Mouse (Mus musculus) neural tube, embryonic 11.5 days (tissue): Measurements from ENCODE around the gene Obsl1. TPM values are rescaled to one million over a fixed set of nuclear protein-coding genes. Genes with fewer than 3 reads are reported as not detected.

Experiments used
- ATAC-seq: fragments of 200-750 bp; cut with Nextera tagmentation; 2 replicates; pipeline ENCODE4 v1.8.0; 2017; ENCODE audit warnings: moderate number of reproducible peaks, mild to moderate bottlenecking, moderate TSS enrichment, moderate library complexity; ENCODE audit not compliant: insufficient read depth, low FRiP score, low TSS enrichment
- DNase-seq: peaks from one replicate; pipeline ENCODE4 v3.0.0-alpha.2; 2015; ENCODE audit warnings: low spot score
- H3K27ac ChIP-seq: fragments of 300-500 bp; sonication (generic); 2 replicates; pipeline ENCODE4 v1.5.1; 2014; ENCODE audit warnings: low read depth, mild to moderate bottlenecking, low read length
- H3K27me3 ChIP-seq: fragments of 300-500 bp; sonication (generic); 2 replicates; pipeline ENCODE4 v1.6.1; 2014; ENCODE audit warnings: mild to moderate bottlenecking, low read length, mixed read lengths; ENCODE audit not compliant: control insufficient read depth, insufficient read depth
- H3K36me3 ChIP-seq: fragments of 300-500 bp; sonication (generic); 2 replicates; pipeline ENCODE4 v1.6.1; 2014; ENCODE audit warnings: mild to moderate bottlenecking, low read length, moderate library complexity, mixed read lengths; ENCODE audit not compliant: control insufficient read depth, insufficient read depth
- H3K4me1 ChIP-seq: fragments of 300-500 bp; sonication (generic); 2 replicates; pipeline ENCODE4 v1.6.1; 2014; ENCODE audit warnings: low read length, mixed read lengths; ENCODE audit not compliant: control insufficient read depth, insufficient read depth
- H3K4me2 ChIP-seq: fragments of 300-500 bp; sonication (generic); 2 replicates; pipeline ENCODE4 v1.6.1; 2014; ENCODE audit warnings: low read depth, mild to moderate bottlenecking, moderate library complexity
- H3K4me3 ChIP-seq: fragments of 300-500 bp; sonication (generic); 2 replicates; pipeline ENCODE4 v1.5.1; 2014; ENCODE audit warnings: low read depth, low read length
- H3K9ac ChIP-seq: fragments of 300-500 bp; sonication (generic); 2 replicates; pipeline ENCODE4 v1.6.1; 2014; ENCODE audit warnings: mild to moderate bottlenecking, low read length
- H3K9me3 ChIP-seq: fragments of 300-500 bp; sonication (generic); 2 replicates; pipeline ENCODE4 v1.6.1; 2016; ENCODE audit warnings: low read length; ENCODE audit not compliant: control insufficient read depth
- WGBS: fragments of 180-500 bp; shearing (Covaris S2); extraction: QIAGEN DNeasy Blood & Tissue Kit; methylation state at CpG from one replicate; pipeline ENCODE4 v1.1.7; 2014; 5-methylcytosine and 5-hydroxymethylcytosine counted together
- polyA plus RNA-seq: library from polyadenylated mRNA; unstranded; fragments of >200 nt; fragmentation: Nextera tagmentation; extraction: Ambion mirVana; gene quantifications from 2 replicates; pipeline ENCODE4 v1.2.1, GENCODE M21; 2014

Gene Obsl1
- polyA plus RNA-seq, 1 experiment from 2014 or later, result 44.8 TPM

- H3K9me3 ChIP-seq, result no peaks in the 10 kb centered on the region
- H3K27ac ChIP-seq, result no peak overlapping the region
- no peak overlapping the region for H3K4me3 ChIP-seq
- ATAC-seq (no peak), DNase-seq (no peak)
- H3K36me3 ChIP-seq, result no peaks in the 10 kb centered on the region
- H3K4me2 ChIP-seq, result no peak overlapping the region
- H3K27me3 ChIP-seq, result no peaks in the 10 kb centered on the region
- 0 out of 2 replicates have a peak, but pooled peaks cover 3% of the 10 kb centered on the region for H3K4me1 ChIP-seq
- WGBS, result 68% methylated on average over 4 of the region's 4 CpGs
- no peak overlapping the region for H3K9ac ChIP-seq
Measured at GRCm38 (mm10) chr1:75511437-75512210, 5.4 kb upstream of the Obsl1 start.

DNA sequence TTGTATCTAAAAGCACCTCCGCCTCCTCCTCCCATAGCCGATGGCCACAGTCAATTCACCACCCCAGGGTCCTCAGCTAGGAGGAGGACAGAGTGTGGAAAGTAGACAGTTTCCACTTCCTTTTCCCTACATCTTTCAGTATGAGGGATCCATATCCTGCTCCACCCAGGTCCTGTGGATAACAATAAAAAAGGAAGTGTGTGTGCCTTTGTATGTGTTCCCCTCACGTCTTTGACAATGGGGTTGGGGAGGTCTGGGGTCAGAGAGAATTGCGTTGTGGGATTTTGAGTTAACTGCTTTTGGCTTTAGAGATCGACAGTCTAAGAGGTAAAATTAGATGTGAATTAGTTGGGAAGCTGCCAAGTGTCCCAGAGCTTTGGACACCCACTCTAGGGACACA, 3.9 kb upstream of the Obsl1 start:
- H3K4me1 ChIP-seq, result 0 out of 2 replicates have a peak, but pooled peaks cover 3% of the 10 kb centered on the region
- DNase-seq, result no peak
- no peak overlapping the region for H3K4me2 ChIP-seq
- H3K9ac ChIP-seq, result no peak overlapping the region
- H3K36me3 ChIP-seq, result no peaks in the 10 kb centered on the region
- no peak overlapping the region for H3K4me3 ChIP-seq
- H3K9me3 ChIP-seq, result no peaks in the 10 kb centered on the region
- 0 out of 2 replicates have a peak, but pooled peaks cover 2% of the 10 kb centered on the region for H3K27me3 ChIP-seq
- H3K27ac ChIP-seq, result no peak overlapping the region
- no peak for ATAC-seq
- WGBS, result 81% methylated on average over 5 of the region's 5 CpGs

DNA sequence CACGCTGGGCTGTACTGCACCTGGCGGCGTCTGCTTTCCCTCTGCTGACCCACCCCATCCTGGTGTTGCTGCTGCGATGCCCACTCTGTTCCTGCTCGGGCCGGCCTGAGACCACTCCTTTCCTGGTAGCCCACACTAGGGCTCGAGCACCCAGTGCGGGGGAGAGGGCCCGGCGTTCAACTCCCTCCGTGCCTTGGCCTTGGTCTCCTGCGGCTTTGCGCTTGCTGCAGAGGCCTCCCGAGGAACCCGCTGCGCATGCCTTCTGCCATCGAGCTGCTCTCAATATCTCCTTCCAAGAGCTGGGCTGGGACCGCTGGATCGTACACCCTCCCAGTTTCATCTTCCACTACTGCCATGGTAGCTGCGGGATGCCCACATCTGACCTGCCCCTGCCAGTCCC, 3.3 kb upstream of the Obsl1 start:
- 0 out of 2 replicates have a peak, but pooled peaks cover 3% of the 10 kb centered on the region for H3K4me1 ChIP-seq
- H3K36me3 ChIP-seq, result no peaks in the 10 kb centered on the region
- ATAC-seq, result no peak
- H3K27ac ChIP-seq, result no peak overlapping the region
- 42% methylated on average over 20 of the region's 20 CpGs for WGBS
- H3K27me3 ChIP-seq, result 0 out of 2 replicates have a peak, but pooled peaks cover 2% of the 10 kb centered on the region
- no peaks in the 10 kb centered on the region for H3K9me3 ChIP-seq
- no peak overlapping the region for H3K4me3 ChIP-seq
- no peak overlapping the region for H3K4me2 ChIP-seq
- no peak for DNase-seq
- H3K9ac ChIP-seq, result no peak overlapping the region

GRCm38 (mm10) chr1:75507006-75507405, 754 bp upstream of the Obsl1 start, which contains the start of gene Inha:
Gene Inha (plus strand): TSS chr1:75507077.
- Histone ChIP-seq H3K27ac (peak within 1 kb of the TSS; percentile 83), H3K9ac (peak within 1 kb of the TSS; percentile 93), H3K4me1 (0 out of 2 replicates have a peak, but pooled peaks cover 3% of the 10 kb centered on the region), H3K4me3 (peak within 1 kb of the TSS; percentile 87), H3K36me3 (peaks cover 3% of the 10 kb centered on the region; the same call in 1 of the 2 replicates), H3K27me3 (peaks cover 2% of the 10 kb centered on the region; the same call in 1 of the 2 replicates), H3K4me2 (peak within 1 kb of the TSS; percentile 96), H3K9me3 (no peaks in the 10 kb centered on the region)
- DNase-seq (no peak), ATAC-seq (no peak)
- WGBS, result 80% methylated on average over 10 of the region's 10 CpGs

GRCm38 (mm10) chr1:75505159-75505955, 895 bp downstream of the Obsl1 start:
- Histone ChIP-seq H3K36me3 (peaks cover 3% of the 10 kb centered on the region; the same call in 1 of the 2 replicates), H3K9me3 (no peaks in the 10 kb centered on the region), H3K4me1 (0 out of 2 replicates have a peak, but pooled peaks cover 3% of the 10 kb centered on the region), H3K27me3 (peaks cover 2% of the 10 kb centered on the region; the same call in 1 of the 2 replicates), H3K4me3 (peak overlapping the region; percentile 87), H3K27ac (peak overlapping the region; percentile 83), H3K4me2 (peak overlapping the region; percentile 96), H3K9ac (peak overlapping the region; percentile 93)
- peak; percentile 51 for ATAC-seq
- DNase-seq, result peak; percentile 71
- WGBS, result under 1% methylated on average over 79 of the region's 84 CpGs

GRCm38 (mm10) chr1:75504256-75505045, 1.8 kb downstream of the Obsl1 start:
- H3K4me2 ChIP-seq, result peak overlapping the region; percentile 96
- 0 out of 2 replicates have a peak, but pooled peaks cover 3% of the 10 kb centered on the region for H3K4me1 ChIP-seq
- no peak overlapping the region for H3K27ac ChIP-seq
- ATAC-seq (no peak), DNase-seq (no peak)
- H3K9ac ChIP-seq, result peak overlapping the region; percentile 93
- no peaks in the 10 kb centered on the region for H3K9me3 ChIP-seq
- 64% methylated on average over 9 of the region's 9 CpGs for WGBS
- H3K27me3 ChIP-seq, result peaks cover 2% of the 10 kb centered on the region; the same call in 1 of the 2 replicates
- peaks cover 3% of the 10 kb centered on the region; the same call in 1 of the 2 replicates for H3K36me3 ChIP-seq
- H3K4me3 ChIP-seq, result peak overlapping the region; percentile 87

GRCm38 (mm10) chr1:75503651-75503980, 2.6 kb downstream of the Obsl1 start:
- Histone ChIP-seq H3K4me3 (no peak overlapping the region), H3K36me3 (peaks cover 3% of the 10 kb centered on the region; the same call in 1 of the 2 replicates), H3K4me2 (no peak overlapping the region), H3K4me1 (0 out of 2 replicates have a peak, but pooled peaks cover 3% of the 10 kb centered on the region), H3K27me3 (peaks cover 2% of the 10 kb centered on the region; the same call in 1 of the 2 replicates), H3K9ac (no peak overlapping the region), H3K9me3 (no peaks in the 10 kb centered on the region), H3K27ac (no peak overlapping the region)
- DNase-seq, result no peak
- WGBS, result 61% methylated on average over 23 of the region's 23 CpGs
- no peak for ATAC-seq
